Mouse (Mus musculus) bone marrow macrophage, adult 2 months (primary cell): ENCODE results near the gene Dock2.

Experiments used
- CTCF ChIP-seq: IDR thresholded peaks from 2 replicates; pipeline ENCODE4 v1.5.1; 2012; ENCODE audit warnings: low read depth, mild to moderate bottlenecking, low read length, moderate library complexity
- POLR2A ChIP-seq: IDR thresholded peaks from 2 replicates; pipeline ENCODE4 v1.6.1; 2012; ENCODE audit warnings: mild to moderate bottlenecking, low read depth, low read length, borderline replicate concordance

- TF ChIP-seq CTCF = no peak
- TF ChIP-seq POLR2A = no peak
These were observed 315.1 kb downstream of the Dock2 start for GRCm38 (mm10) chr11:34468571-34468970.
